Mouse (Mus musculus) spleen, adult 2 months (tissue): ENCODE measurements around the gene Tmem182.

Source experiments
- CTCF ChIP-seq: fragments of 200-500 bp; IDR thresholded peaks from 2 replicates; pipeline ENCODE4 v1.5.1; 2011; ENCODE audit warnings: mild to moderate bottlenecking, inconsistent platforms; ENCODE audit not compliant: insufficient read depth, insufficient read length, insufficient replicate concordance; ENCODE audit errors: extremely low read depth
- POLR2A ChIP-seq: fragments of 200-500 bp; IDR thresholded peaks from 2 replicates; pipeline ENCODE4 v1.6.1; 2011; ENCODE audit warnings: low read depth, low read length, inconsistent platforms

GRCm38 (mm10) chr1:40799121-40799520 lies 6.3 kb upstream of the Tmem182 start:
- TF ChIP-seq POLR2A (no peak), CTCF (no peak)
